Mouse (Mus musculus): ENCODE data around the gene Acadm. TPM values are rescaled to one million over a fixed set of nuclear protein-coding genes. Genes with fewer than 3 reads are reported as not detected.

Acadm gene
- polyA plus RNA-seq (2012; rRNA removed) (67.2 and 78.2 TPM in 2 replicates), polyA plus RNA-seq (2014; fragmentation: Nextera tagmentation; extraction: Ambion mirVana) (65.3 and 67.8 TPM in 2 replicates)

DNA sequence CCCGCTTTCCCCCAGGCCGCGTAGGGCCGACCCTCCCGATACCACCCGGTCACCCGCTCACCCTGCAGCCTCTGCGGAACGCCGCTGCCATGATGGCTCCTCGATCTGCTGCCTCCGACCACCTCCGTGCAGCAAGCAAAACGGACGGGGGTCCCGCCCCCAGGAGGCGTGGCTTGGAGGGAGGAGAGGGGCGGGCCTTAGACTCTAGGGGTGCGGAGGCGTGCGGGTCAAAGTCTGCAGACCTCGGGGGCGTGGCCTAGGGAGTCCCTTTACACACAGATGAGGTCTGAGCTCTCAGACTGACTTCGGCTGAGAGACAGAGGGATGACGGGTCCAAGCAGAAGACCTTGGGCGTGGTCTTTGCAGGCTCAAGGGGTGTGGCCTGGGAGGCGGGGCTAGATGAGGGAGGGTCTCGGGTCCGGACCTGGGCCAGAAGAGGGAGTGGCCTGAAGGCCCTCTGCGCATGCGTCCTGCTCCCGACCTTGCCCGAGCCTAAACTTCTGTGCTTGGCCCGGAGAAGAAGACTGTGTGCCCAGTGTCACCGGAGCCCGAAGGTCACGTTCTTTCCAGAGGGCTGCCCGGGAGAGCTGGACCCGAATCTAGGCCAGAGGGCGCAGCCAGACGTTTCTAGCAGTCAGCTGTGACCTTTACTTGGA, at the start of gene Acadm:
Acadm (minus strand) TSS at position 298 of the 656 bp plus-strand sequence.
- Histone ChIP-seq H3K27ac (replicated peaks; ENCODE audit: low read depth, low read length) (peak within 1 kb of the TSS; percentile 77), H3K4me3 (replicated peaks; ENCODE audit: low read length) (peak within 1 kb of the TSS; percentile 62), H3K9ac (ENCODE audit: low read depth, low read length, severe bottlenecking) (peak within 1 kb of the TSS; percentile 62), H3K4me2 (replicated peaks; ENCODE audit: low read depth, low read length, severe bottlenecking) (peak within 1 kb of the TSS; percentile 64), H3K9me3 (ENCODE audit: control insufficient read depth, low read length) (no peaks in the 10 kb centered on the region), H3K27me3 (ENCODE audit: control insufficient read depth, insufficient read depth, low read length) (no peaks in the 10 kb centered on the region), H3K36me3 (ENCODE audit: control insufficient read depth, insufficient read depth, low read length) (peaks cover 7% of the 10 kb centered on the region), H3K4me1 (ENCODE audit: control insufficient read depth, insufficient read depth, low read length) (peaks cover 10% of the 10 kb centered on the region)
- DNase-seq (ENCODE audit: low spot score) = peak; percentile 98
- 1% methylated on average over 38 of the region's 41 CpGs for WGBS
- peak; percentile 96 for ATAC-seq (ENCODE audit: low FRiP score, low read depth)
- TF ChIP-seq POLR2A (IDR thresholded peaks at IDR 0.05; ENCODE audit: borderline replicate concordance, extremely low read depth, insufficient read depth, insufficient read length) = peak; percentile 82; the same call in 1 of the 2 replicates

DNA sequence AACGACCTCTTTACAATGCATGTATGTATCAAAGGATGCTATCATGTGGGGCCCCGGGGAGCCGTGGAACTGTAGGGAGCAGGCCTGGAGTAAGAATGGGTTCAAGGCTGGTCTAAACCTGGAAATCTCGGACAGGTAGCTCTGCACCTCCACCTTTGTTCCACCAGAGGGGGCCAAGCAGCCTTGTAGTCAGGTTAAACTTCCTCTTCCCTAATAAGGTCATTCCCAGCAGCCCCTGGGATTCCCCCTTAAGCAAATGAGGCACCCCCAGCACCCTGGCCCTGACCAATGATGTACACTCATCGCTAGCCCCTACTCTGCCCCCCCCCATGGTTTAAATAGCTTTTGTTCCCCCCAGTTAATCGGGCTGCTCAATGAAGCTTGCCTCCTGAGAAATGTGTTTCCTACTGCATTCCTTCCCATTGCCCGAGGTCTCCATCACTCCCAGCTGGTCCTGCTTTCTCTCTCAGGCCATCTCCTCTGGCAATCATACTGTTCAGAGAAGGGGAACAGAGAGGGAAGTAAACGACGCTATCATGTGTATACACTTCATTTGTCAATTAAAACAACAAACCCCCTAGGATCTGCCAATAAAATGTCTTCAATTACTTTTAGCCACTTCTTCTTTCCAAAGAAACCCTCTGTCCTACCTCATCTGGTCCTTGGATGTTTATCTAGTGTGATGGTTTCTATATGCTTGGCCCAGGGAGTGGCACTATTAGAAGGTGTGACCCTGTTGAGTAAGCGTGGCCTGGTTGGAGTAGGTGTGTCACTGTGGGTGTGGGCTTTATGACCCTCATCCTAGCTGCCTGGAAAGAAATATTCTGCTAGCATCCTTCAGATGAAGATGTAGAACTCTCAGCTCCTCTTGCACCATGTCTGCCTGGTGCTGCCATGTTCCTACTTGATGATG, 40.3 kb upstream of the Acadm start:
- DNase-seq (ENCODE audit: low spot score) (no peak), ATAC-seq (ENCODE audit: low FRiP score, low read depth) (no peak)
- Histone ChIP-seq H3K9me3 (ENCODE audit: control insufficient read depth, low read length) (no peaks in the 10 kb centered on the region), H3K36me3 (ENCODE audit: control insufficient read depth, insufficient read depth, low read length) (no peaks in the 10 kb centered on the region), H3K27me3 (ENCODE audit: control insufficient read depth, insufficient read depth, low read length) (no peaks in the 10 kb centered on the region), H3K4me1 (ENCODE audit: control insufficient read depth, insufficient read depth, low read length) (no peaks in the 10 kb centered on the region), H3K9ac (ENCODE audit: low read depth, low read length, severe bottlenecking) (no peak overlapping the region), H3K27ac (replicated peaks; ENCODE audit: low read depth, low read length) (no peak overlapping the region), H3K4me2 (replicated peaks; ENCODE audit: low read depth, low read length, severe bottlenecking) (no peak overlapping the region), H3K4me3 (replicated peaks; ENCODE audit: low read length) (no peak overlapping the region)
- 52% methylated on average over 10 of the region's 10 CpGs for WGBS
- TF ChIP-seq POLR2A (IDR thresholded peaks at IDR 0.05; ENCODE audit: borderline replicate concordance, extremely low read depth, insufficient read depth, insufficient read length) = no peak

DNA sequence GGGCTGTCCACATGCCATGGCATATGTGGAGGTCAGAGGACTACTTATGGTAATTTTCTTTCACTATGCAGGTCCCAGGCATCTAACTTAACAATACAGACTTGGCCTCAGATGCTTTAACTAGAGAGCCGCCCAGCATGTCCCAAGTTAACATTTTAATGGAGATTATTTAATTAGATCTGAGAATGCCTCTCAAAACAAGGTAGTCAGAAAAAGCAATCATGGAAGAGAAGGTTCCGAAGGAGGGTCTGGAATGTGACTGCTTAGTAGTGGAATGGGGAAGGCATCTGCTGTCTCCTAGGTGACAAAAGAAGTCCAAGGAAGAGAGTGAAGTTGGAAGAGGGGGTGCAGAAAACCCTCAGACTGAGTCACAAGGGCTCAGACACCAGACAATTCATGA, 36.2 kb upstream of the Acadm start:
- ATAC-seq (ENCODE audit: low FRiP score, low read depth) (no peak), DNase-seq (ENCODE audit: low spot score) (no peak)
- Histone ChIP-seq H3K9me3 (ENCODE audit: control insufficient read depth, low read length) (no peaks in the 10 kb centered on the region), H3K4me2 (replicated peaks; ENCODE audit: low read depth, low read length, severe bottlenecking) (no peak overlapping the region), H3K4me3 (replicated peaks; ENCODE audit: low read length) (no peak overlapping the region), H3K9ac (ENCODE audit: low read depth, low read length, severe bottlenecking) (no peak overlapping the region), H3K4me1 (ENCODE audit: control insufficient read depth, insufficient read depth, low read length) (no peaks in the 10 kb centered on the region), H3K27me3 (ENCODE audit: control insufficient read depth, insufficient read depth, low read length) (peaks cover 6% of the 10 kb centered on the region; the same call in 1 of the 2 replicates), H3K36me3 (ENCODE audit: control insufficient read depth, insufficient read depth, low read length) (no peaks in the 10 kb centered on the region), H3K27ac (replicated peaks; ENCODE audit: low read depth, low read length) (no peak overlapping the region)
- TF ChIP-seq POLR2A (IDR thresholded peaks at IDR 0.05; ENCODE audit: borderline replicate concordance, extremely low read depth, insufficient read depth, insufficient read length) = no peak
- WGBS = 61% methylated on average over 2 of the region's 2 CpGs

DNA sequence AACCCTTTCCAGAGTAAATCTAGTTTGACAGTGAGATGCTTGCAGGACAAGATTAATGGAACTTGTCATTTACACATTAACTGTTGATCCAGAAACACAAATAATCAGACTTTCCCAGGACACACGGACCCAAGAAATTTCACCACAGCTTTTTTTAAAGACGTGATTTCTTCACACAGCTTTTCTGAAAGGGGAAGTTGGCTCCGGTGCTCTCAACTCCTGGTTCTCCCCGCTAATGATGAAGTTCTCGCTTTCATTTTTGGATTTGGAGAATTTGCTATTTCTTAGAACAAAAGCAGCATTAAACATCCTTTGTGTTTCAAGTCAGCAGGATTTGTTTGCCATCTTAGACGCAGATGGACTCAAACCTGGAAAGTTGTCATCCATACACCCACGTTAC, 31.4 kb upstream of the Acadm start:
- no peak overlapping the region for H3K4me2 ChIP-seq (replicated peaks; ENCODE audit: low read depth, low read length, severe bottlenecking)
- no peak overlapping the region for H3K27ac ChIP-seq (replicated peaks; ENCODE audit: low read depth, low read length)
- 88% methylated on average over 7 of the region's 7 CpGs for WGBS
- peaks cover 2% of the 10 kb centered on the region; the same call in 1 of the 2 replicates for H3K4me1 ChIP-seq (ENCODE audit: control insufficient read depth, insufficient read depth, low read length)
- no peaks in the 10 kb centered on the region for H3K36me3 ChIP-seq (ENCODE audit: control insufficient read depth, insufficient read depth, low read length)
- peaks cover 37% of the 10 kb centered on the region for H3K27me3 ChIP-seq (ENCODE audit: control insufficient read depth, insufficient read depth, low read length)
- TF ChIP-seq POLR2A (IDR thresholded peaks at IDR 0.05; ENCODE audit: borderline replicate concordance, extremely low read depth, insufficient read depth, insufficient read length) = no peak
- H3K9ac ChIP-seq (ENCODE audit: low read depth, low read length, severe bottlenecking) = no peak overlapping the region
- H3K4me3 ChIP-seq (replicated peaks; ENCODE audit: low read length) = no peak overlapping the region
- DNase-seq (ENCODE audit: low spot score) = no peak
- no peak for ATAC-seq (ENCODE audit: low FRiP score, low read depth)
- H3K9me3 ChIP-seq (ENCODE audit: control insufficient read depth, low read length) = no peaks in the 10 kb centered on the region

DNA sequence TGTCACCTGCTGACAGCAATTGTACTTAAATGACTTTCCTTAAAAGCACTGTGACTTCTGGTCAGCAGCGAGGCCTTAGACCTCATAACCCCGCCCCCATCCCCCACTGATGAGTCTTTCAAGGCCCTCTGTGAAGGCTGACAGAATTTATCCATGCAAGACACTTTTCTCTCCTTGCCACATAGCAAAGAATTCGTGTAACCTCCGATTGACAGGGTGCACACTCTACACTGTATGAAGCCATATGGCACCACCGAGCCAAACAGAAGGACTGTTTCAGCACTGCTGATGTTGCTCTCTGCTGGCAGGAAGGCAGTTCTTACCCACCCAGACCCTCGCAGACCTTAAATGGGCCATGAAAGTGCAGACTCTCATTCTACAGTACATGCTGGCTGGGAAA, 30.6 kb upstream of the Acadm start:
- Histone ChIP-seq H3K27ac (replicated peaks; ENCODE audit: low read depth, low read length) (no peak overlapping the region), H3K4me3 (replicated peaks; ENCODE audit: low read length) (no peak overlapping the region), H3K36me3 (ENCODE audit: control insufficient read depth, insufficient read depth, low read length) (no peaks in the 10 kb centered on the region), H3K9me3 (ENCODE audit: control insufficient read depth, low read length) (no peaks in the 10 kb centered on the region), H3K27me3 (ENCODE audit: control insufficient read depth, insufficient read depth, low read length) (peaks cover 42% of the 10 kb centered on the region), H3K9ac (ENCODE audit: low read depth, low read length, severe bottlenecking) (no peak overlapping the region), H3K4me2 (replicated peaks; ENCODE audit: low read depth, low read length, severe bottlenecking) (no peak overlapping the region), H3K4me1 (ENCODE audit: control insufficient read depth, insufficient read depth, low read length) (peaks cover 2% of the 10 kb centered on the region; the same call in 1 of the 2 replicates)
- ATAC-seq (ENCODE audit: low FRiP score, low read depth) = no peak
- no peak for TF ChIP-seq POLR2A (IDR thresholded peaks at IDR 0.05; ENCODE audit: borderline replicate concordance, extremely low read depth, insufficient read depth, insufficient read length)
- no peak for DNase-seq (ENCODE audit: low spot score)
- WGBS = 10% methylated on average over 6 of the region's 6 CpGs
